Mouse (Mus musculus) embryonic fibroblast, embryonic 13.5 days (primary cell): ENCODE measurements around the gene Sp6.

Experiments used
- CTCF ChIP-seq: IDR thresholded peaks from 2 replicates; pipeline ENCODE4 v1.5.1; 2011; ENCODE audit warnings: mild to moderate bottlenecking, control low read depth, low read length, moderate library complexity, borderline replicate concordance; ENCODE audit not compliant: insufficient read depth
- POLR2A ChIP-seq: IDR thresholded peaks from 2 replicates; pipeline ENCODE4 v1.6.1; 2011; ENCODE audit warnings: low read depth, mild to moderate bottlenecking, control low read depth, low read length, moderate library complexity

- no peak for TF ChIP-seq POLR2A
- TF ChIP-seq CTCF, result no peak
Measured at GRCm38 (mm10) chr11:96991501-96991900, 21.7 kb upstream of the Sp6 start.
